Mouse (Mus musculus) MEL (cell line): ENCODE measurements around the gene Noxa1.

Experiments
- CTCF ChIP-seq, 3 experiments: IDR thresholded peaks in 2 of 3; conservative IDR thresholded peaks in 1 of 3; 2 replicates each; pipeline ENCODE4 v1.5.1; 2011 to 2012; ENCODE audit warnings: low read length in 3 of 3, low read depth in 2 of 3, mild to moderate bottlenecking in 2 of 3, improper control_type of control experiment in 1 of 3, inconsistent platforms in 1 of 3, mixed read lengths in 1 of 3, moderate library complexity in 1 of 3; ENCODE audit not compliant: control insufficient read depth in 1 of 3, insufficient read depth in 1 of 3, poor library complexity in 1 of 3, severe bottlenecking in 1 of 3
- EP300 ChIP-seq, 2 experiments: IDR thresholded peaks; 2 replicates each; pipeline ENCODE4 v1.6.1; 2011; ENCODE audit warnings: improper control_type of control experiment in 2 of 2, low read length in 2 of 2, low read depth in 1 of 2, mild to moderate bottlenecking in 1 of 2
- NELFE ChIP-seq: IDR thresholded peaks from 2 replicates; pipeline ENCODE4 v1.6.1; 2011; ENCODE audit warnings: low read depth, low read length, improper control_type of control experiment

DNA sequence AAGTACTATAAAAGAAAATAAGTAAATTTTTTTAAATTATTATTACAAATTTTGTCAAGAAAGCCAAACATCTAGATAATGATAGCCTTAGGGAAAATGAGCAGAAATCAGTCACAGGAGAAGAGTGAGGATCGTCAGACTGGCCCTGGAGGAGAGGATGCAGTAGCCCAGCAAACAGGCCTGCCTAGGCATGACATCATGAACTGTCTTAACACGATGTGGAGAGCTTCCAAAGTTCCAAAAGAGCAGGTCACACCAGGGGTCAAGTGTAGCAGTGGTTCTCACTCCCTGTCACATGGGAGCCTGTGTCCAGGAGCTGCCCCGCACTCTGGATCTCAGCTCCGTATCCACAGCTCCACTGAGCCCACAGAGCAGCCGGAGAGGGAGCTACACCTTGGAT, 47.0 kb upstream of the Noxa1 start:
- no peak for TF ChIP-seq NELFE
- no peak for TF ChIP-seq EP300 (IDR thresholded peaks at IDR 0.05; ENCODE audit: low read depth in 1 of 2, low read length in 2 of 2)
- no peak for TF ChIP-seq CTCF (IDR thresholded peaks at IDR 0.05 in 2 of 3, conservative IDR thresholded peaks at IDR 0.05 in 1 of 3; ENCODE audit: control insufficient read depth in 1 of 3, insufficient read depth in 1 of 3, low read depth in 2 of 3, low read length in 3 of 3, poor library complexity in 1 of 3, severe bottlenecking in 1 of 3)
